Mouse (Mus musculus): ENCODE data around the gene Unc13b.

Gene Unc13b

DNA sequence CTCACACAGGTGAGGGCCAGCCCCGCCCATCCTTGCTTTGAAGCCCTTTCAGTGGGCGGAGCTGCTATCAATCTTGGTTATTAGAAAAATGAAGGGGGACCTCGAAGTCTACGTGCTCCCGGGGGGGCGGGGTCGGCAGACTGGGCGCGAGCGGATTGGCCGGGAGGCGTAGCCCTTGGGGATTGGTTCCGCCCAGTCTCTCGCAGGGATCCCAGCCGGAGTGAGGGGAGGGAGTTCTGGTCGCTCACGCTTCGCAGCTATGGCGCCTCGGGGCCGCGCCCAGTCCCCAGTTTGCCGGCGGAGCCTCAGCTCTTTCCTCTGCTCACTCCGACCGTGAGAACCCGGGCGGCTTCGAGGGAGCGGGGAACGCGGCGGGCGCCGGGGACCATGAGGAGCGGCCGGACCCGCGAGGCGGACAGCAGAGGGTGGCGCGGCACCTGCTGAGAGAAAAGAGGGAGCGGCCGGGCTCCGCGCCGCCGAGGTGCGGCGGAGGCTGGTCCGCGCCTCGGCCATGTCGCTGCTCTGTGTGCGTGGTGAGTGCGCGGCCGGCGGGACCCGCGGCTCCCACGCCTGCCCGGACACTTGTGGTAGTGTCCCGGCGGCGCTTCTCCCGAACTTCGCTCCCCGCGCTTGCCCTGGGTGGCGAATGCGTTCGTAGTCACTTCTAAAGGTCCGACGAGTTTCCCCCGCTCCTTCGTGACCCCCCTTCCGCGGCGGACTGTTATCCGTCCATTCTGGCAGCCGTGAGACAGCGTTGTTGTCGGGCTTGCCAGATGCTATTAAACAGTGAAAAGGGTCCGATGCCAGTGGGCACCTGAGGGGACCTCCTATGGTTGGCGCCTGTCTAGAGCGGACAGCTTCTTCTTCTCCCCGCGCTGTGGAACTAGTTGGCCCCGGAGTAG is at the start of gene Unc13b:
Gene Unc13b, plus strand, starts transcription at position 201 of the 902 bp plus-strand sequence.
- peak; percentile 95 for DNase-seq (ENCODE audit: low spot score)

- DNase-seq (ENCODE audit: low spot score) = peak; percentile 87
Observed at GRCm38 (mm10) chr4:43010161-43011038, 48.4 kb upstream of the Unc13b start, which contains the start of gene Fancg. TSS of gene Fancg (minus strand) at chr4:43010506.

DNA sequence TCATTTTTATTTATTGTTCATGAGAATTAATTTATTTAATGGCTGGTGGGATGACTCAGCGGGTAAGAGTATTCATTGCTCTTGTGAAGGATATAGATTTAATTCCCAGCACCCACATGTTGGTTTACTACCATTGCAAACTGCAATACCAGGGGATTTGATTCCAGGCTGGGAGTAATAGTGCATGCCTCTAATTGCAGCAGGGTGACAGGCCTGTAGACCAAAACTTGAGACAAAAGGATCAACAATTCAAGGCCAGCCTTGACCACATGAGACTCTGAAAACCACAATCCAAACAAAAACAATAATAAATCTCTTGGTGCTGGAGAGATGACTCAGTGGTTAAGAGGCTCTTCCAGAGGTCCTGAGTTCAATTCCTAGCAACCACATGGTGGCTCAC is 46.7 kb upstream of the Unc13b start:
- DNase-seq (ENCODE audit: low spot score) = no peak

DNA sequence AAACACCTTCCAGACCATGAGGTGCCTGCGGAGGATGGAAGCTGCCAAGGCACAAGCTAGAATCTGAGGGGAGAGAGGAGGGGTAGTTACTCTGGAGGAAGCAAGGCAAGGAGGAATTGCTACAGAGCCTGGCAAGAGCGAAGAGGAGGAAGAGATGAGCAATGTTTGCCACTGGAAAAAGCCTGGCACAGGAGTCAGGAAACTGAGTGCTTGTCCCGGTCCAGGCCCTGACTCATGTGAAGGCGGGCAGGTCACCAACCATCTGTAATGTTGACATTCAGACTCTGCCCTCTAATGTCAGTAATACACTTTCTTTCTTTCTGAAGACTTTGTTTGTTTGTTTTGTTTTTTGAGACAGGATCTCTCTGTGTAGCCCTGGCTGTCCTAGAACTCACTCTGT is 40.6 kb upstream of the Unc13b start:
- DNase-seq (ENCODE audit: low spot score) = no peak

- no peak for DNase-seq (ENCODE audit: low spot score)
Observed at GRCm38 (mm10) chr4:43019176-43019575, 39.6 kb upstream of the Unc13b start.

DNA sequence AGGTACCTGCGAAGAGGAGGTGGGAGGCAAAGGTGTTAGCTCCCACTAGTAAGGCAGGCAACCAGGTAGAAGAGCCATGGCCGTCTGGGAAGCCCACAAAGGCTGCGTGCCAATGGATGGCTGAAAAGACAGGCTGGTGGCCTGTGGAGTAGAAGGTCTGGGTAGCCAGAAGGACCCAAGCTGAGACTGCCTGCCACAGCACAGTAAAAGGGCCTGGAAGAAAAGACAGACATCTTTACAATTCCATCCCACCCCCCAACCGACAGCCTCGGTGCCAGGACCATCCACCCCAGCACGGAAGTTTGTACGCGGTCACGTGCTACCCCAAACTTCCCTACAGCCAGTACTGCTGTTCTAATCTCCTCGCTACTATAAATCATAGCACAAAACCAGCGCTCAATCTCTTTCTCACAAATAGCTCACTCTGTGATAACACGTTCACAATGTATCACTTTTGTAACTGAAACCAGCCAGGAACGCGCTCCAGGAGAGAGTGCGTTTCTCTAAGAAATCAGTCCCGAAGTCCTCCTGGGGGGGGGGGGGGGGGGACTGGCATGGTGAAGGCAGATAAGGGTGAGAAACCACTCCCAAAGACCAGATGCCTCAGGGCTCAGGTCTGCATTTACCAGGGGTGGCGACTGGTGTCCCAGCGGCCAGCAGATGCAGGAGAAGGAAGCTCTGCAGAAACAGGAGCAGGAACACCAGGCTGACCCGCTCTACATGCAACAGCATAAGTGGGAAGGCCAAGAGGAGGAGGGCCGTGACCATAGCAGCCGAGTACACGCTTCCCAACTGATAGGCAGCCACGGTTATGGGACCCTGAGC is 38.9 kb upstream of the Unc13b start:
- DNase-seq (ENCODE audit: low spot score) = no peak

- no peak for DNase-seq (ENCODE audit: low spot score)
Observed at GRCm38 (mm10) chr4:43020876-43021275, 37.9 kb upstream of the Unc13b start.

DNA sequence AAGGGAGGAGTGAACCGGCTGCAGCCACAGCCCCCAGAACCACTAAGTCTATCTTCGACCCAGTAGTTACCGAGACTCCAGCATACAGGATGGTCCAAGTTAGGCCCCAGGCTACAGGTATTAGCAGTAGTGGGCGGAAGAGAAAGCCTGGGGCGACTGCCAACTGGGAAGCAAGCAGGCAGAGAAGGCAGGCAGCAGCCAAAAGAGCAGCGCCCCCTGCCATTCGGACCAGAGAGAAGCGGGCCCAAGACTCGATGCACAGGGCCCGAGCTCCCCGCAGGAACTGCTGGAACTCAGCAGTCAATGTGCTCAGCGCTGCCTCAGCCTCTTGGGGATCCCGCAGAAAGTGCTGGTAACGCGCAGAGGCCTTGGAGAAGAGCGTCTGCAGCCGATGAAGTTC is 37.4 kb upstream of the Unc13b start:
- peak; percentile 79 for DNase-seq (ENCODE audit: low spot score)

- DNase-seq (ENCODE audit: low spot score) = no peak
Observed at GRCm38 (mm10) chr4:43024673-43025072, 34.1 kb upstream of the Unc13b start.

DNA sequence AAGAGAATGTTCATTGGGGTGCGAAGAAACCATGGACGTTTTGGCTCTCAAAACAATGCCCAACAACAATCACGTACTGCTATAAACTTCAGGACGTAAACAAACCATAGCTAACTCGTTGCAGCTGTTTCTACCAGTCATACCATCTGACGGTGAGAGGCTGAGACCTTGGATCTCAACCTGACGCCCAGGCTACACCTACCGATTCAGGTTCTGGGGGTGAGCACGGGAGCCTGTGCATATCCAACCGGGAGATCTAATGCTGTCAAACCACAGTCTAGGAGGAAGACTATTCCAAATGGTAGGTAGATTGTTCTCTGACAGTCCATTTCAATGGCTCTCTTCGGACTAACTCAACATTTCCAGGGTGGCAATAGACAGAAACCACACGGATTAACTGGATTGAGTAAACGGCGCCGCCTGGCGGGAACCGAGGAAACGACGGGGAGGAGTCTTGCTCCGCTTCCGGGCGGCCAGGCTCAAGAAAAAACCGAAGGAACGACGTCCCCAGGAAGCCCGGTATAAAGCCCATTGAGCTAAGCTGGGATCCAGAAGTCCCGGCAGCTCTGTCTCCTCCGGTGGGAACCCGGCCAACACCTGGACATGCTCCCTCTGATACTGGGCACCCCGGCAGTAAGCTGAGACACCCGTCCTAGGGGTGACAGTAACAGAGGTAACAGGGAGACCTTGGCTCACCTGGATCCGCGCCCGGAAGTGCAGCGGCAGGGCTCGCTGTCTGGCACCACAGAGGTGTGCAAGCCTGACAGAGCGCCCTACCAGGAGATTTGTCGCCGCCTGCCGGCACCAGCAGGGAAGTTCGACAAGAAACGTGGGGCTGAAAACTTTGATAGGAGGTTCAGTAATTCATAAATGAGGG is 33.4 kb upstream of the Unc13b start, which contains the start of gene Pigo:
Gene Pigo, minus strand, starts transcription at position 736 of the 877 bp plus-strand sequence.
- peak; percentile 97 for DNase-seq (ENCODE audit: low spot score)

GRCm38 (mm10) chr4:43029121-43029520 is 29.6 kb upstream of the Unc13b start:
- no peak for DNase-seq (ENCODE audit: low spot score)

GRCm38 (mm10) chr4:43029749-43030148 is 29.0 kb upstream of the Unc13b start:
- no peak for DNase-seq (ENCODE audit: low spot score)

GRCm38 (mm10) chr4:43030352-43030751 is 28.4 kb upstream of the Unc13b start:
- no peak for DNase-seq (ENCODE audit: low spot score)

- peak; percentile 68 for DNase-seq (ENCODE audit: low spot score)
Observed at GRCm38 (mm10) chr4:43030780-43031230, 27.9 kb upstream of the Unc13b start.

- DNase-seq (ENCODE audit: low spot score) = peak; percentile 92
Observed at GRCm38 (mm10) chr4:43031237-43031995, 27.3 kb upstream of the Unc13b start, which contains the start of gene Stoml2. TSS of gene Stoml2 (minus strand) at chr4:43031710.

- DNase-seq (ENCODE audit: low spot score) = no peak
Observed at GRCm38 (mm10) chr4:43032501-43032900, 26.3 kb upstream of the Unc13b start.

- no peak for DNase-seq (ENCODE audit: low spot score)
Observed at GRCm38 (mm10) chr4:43033481-43033880, 25.3 kb upstream of the Unc13b start.

DNA sequence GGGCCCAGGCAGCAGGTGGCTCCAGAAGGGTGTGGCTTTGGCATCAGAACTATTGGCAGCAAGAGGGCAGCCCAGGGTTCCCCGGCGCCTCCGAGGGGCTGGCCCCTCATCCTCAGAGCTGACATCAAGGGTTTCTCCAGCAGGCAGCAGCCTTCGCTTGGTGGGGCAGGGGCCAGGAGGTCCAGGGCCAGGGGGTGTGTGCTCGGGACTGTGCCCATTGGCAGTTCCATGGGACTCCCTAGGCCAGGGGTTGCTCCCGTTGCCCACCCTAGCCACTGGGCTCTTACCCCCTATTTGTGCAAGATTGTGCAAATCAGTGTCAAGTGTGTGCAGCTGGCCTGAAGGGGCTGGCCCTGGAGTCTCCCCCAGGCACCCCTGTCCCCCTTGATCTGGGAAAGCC is 22.9 kb upstream of the Unc13b start:
- DNase-seq (ENCODE audit: low spot score) = no peak

- DNase-seq (ENCODE audit: low spot score) = no peak
Observed at GRCm38 (mm10) chr4:43036356-43036755, 22.4 kb upstream of the Unc13b start.
